Mouse (Mus musculus): ENCODE results near the gene Rasa2. TPM values are rescaled to one million over a fixed set of nuclear protein-coding genes. Genes with fewer than 3 reads are reported as not detected.

Rasa2 gene
- total and polyA plus RNA-seq, 3 experiments: 9.5 to 11.3 TPM; not detected in 1

GRCm38 (mm10) chr9:96577674-96578073 lies 53.7 kb downstream of the Rasa2 start (continued):
- TF ChIP-seq BHLHE40 (IDR thresholded peaks at IDR 0.05; ENCODE audit: borderline replicate concordance, low read depth, low read length): peak; percentile 23; the same call in 1 of the 2 replicates
- TF ChIP-seq TAL1 (IDR thresholded peaks at IDR 0.05; ENCODE audit: low read length): no peak
- TF ChIP-seq POLR2AphosphoS2 (IDR thresholded peaks at IDR 0.05; ENCODE audit: low read length): no peak
- no peak for TF ChIP-seq USF1 (IDR thresholded peaks at IDR 0.05; ENCODE audit: low read depth, low read length)
- TF ChIP-seq JUND (IDR thresholded peaks at IDR 0.05; ENCODE audit: low read depth, low read length): no peak
- TF ChIP-seq TBP (IDR thresholded peaks at IDR 0.05; ENCODE audit: low read depth, low read length): no peak
- no peak for TF ChIP-seq MEF2A (IDR thresholded peaks at IDR 0.05; ENCODE audit: extremely low read depth, insufficient replicate concordance, low read depth, low read length, poor library complexity, severe bottlenecking)
- TF ChIP-seq ZNF384 (IDR thresholded peaks at IDR 0.05; ENCODE audit: low read depth, low read length): no peak
- no peak for TF ChIP-seq KAT2A (conservative IDR thresholded peaks at IDR 0.05; ENCODE audit: low read depth, low read length)
- no peak for TF ChIP-seq EP300 (IDR thresholded peaks at IDR 0.05; ENCODE audit: low read depth in 1 of 2, low read length in 2 of 2)
- no peak for TF ChIP-seq SIN3A (IDR thresholded peaks at IDR 0.05; ENCODE audit: low read length)
- TF ChIP-seq MYB (IDR thresholded peaks at IDR 0.05; ENCODE audit: low read depth, low read length): 0 out of 2 replicates have a peak, but pooled peaks have one; percentile 42
- TF ChIP-seq NELFE (IDR thresholded peaks at IDR 0.05; ENCODE audit: low read depth, low read length): no peak

- no peaks in the 10 kb centered on the region for H3K27me3 ChIP-seq (ENCODE audit: control insufficient read depth in 1 of 2, insufficient read depth in 2 of 2, low read length in 2 of 2)
- no peak overlapping the region for H3K9ac ChIP-seq (ENCODE audit: control insufficient read depth, low read depth, low read length, poor library complexity, severe bottlenecking)
- peak; percentile 51 for DNase-seq (ENCODE audit: low read depth, low spot score)
- peaks cover 6 to 8% of the 10 kb centered on the region in 2 experiments for H3K4me1 ChIP-seq (ENCODE audit: control insufficient read depth in 1 of 2, insufficient read depth in 2 of 2, low read length in 2 of 2)
- H3K79me2 ChIP-seq (ENCODE audit: control insufficient read depth, insufficient read depth, low read length, poor library complexity): no peaks in the 10 kb centered on the region
- no peaks in the 10 kb centered on the region for H3K9me3 ChIP-seq (replicated peaks; ENCODE audit: insufficient read depth, low read length)
- no peak for TF ChIP-seq RCOR1 (IDR thresholded peaks at IDR 0.05; ENCODE audit: low read depth, low read length)
- TF ChIP-seq RAD21 (IDR thresholded peaks at IDR 0.05; ENCODE audit: low read depth, low read length): peak; percentile 99
- peak; percentile 13 to 97 (median 95); a peak in 4 of 6 replicates for TF ChIP-seq CTCF (IDR thresholded peaks at IDR 0.05 in 2 of 3, conservative IDR thresholded peaks at IDR 0.05 in 1 of 3; ENCODE audit: control insufficient read depth in 1 of 3, insufficient read depth in 1 of 3, low read depth in 2 of 3, low read length in 3 of 3, poor library complexity in 1 of 3, severe bottlenecking in 1 of 3)
- no peak for TF ChIP-seq POLR2AphosphoS2 (IDR thresholded peaks at IDR 0.05; ENCODE audit: low read length)
- no peak for TF ChIP-seq ZMIZ1 (IDR thresholded peaks at IDR 0.05; ENCODE audit: low read depth, low read length)
- peak; percentile 93 for TF ChIP-seq ZC3H11A (IDR thresholded peaks at IDR 0.05; ENCODE audit: low read depth, low read length)
- no peak for TF ChIP-seq USF2 (IDR thresholded peaks at IDR 0.05; ENCODE audit: borderline replicate concordance in 1 of 2, insufficient read depth in 1 of 2, low read depth in 1 of 2, low read length in 2 of 2)
- TF ChIP-seq GATA1 (IDR thresholded peaks at IDR 0.05; ENCODE audit: low read depth, low read length): peak; percentile 61; the same call in 1 of the 2 replicates
- no peak for TF ChIP-seq MAFK (IDR thresholded peaks at IDR 0.05; ENCODE audit: borderline replicate concordance, low read depth, low read length)
- TF ChIP-seq USF1 (IDR thresholded peaks at IDR 0.05; ENCODE audit: low read depth, low read length): no peak
- no peak for TF ChIP-seq ZNF384 (IDR thresholded peaks at IDR 0.05; ENCODE audit: low read depth, low read length)
- peak; percentile 91 for TF ChIP-seq SMC3 (IDR thresholded peaks at IDR 0.05; ENCODE audit: low read depth, low read length)
- TF ChIP-seq KAT2A (conservative IDR thresholded peaks at IDR 0.05; ENCODE audit: low read depth, low read length): no peak
- TF ChIP-seq NELFE (IDR thresholded peaks at IDR 0.05; ENCODE audit: low read depth, low read length): no peak
- TF ChIP-seq TAL1 (IDR thresholded peaks at IDR 0.05; ENCODE audit: low read length): no peak
- no peak for TF ChIP-seq MYB (IDR thresholded peaks at IDR 0.05; ENCODE audit: low read depth, low read length)
- no peak for TF ChIP-seq MYC (IDR thresholded peaks at IDR 0.05; ENCODE audit: low read depth, low read length)
- TF ChIP-seq TCF12 (IDR thresholded peaks at IDR 0.05; ENCODE audit: low read depth, low read length): no peak
- TF ChIP-seq GABPA (IDR thresholded peaks at IDR 0.05; ENCODE audit: low read depth, low read length): no peak
- no peak for TF ChIP-seq POLR2A (IDR thresholded peaks at IDR 0.05; ENCODE audit: control insufficient read depth in 1 of 2, insufficient read depth in 1 of 2, low read depth in 1 of 2, low read length in 2 of 2, poor library complexity in 1 of 2)
- no peak for TF ChIP-seq ZKSCAN1 (IDR thresholded peaks at IDR 0.05; ENCODE audit: low read depth, low read length)
- H3K4me3 ChIP-seq (ENCODE audit: control insufficient read depth in 1 of 2, insufficient read depth in 1 of 2, low read depth in 2 of 2, low read length in 2 of 2): no peak overlapping the region
- H3K27ac ChIP-seq (ENCODE audit: control insufficient read depth, low read depth, low read length): no peak overlapping the region
- peaks cover 8 to 16% of the 10 kb centered on the region in 2 experiments for H3K36me3 ChIP-seq (ENCODE audit: control insufficient read depth in 1 of 2, insufficient read depth in 2 of 2, low read length in 2 of 2)
Measured at GRCm38 (mm10) chr9:96573252-96573651, 58.2 kb downstream of the Rasa2 start.

All from MEL (cell line).